Mouse (Mus musculus): ENCODE data around the gene Ctsl. TPM values are rescaled to one million over a fixed set of nuclear protein-coding genes. Genes with fewer than 3 reads are reported as not detected.

Gene Ctsl
- total and polyA plus RNA-seq, 3 experiments = 81.3 to 516 (median 215) TPM

- DNase-seq = peak; percentile 50
These were observed 3.0 kb upstream of the Ctsl start for GRCm38 (mm10) chr13:64373695-64374094.

- DNase-seq = no peak
These were observed 901 bp downstream of the Ctsl start for GRCm38 (mm10) chr13:64369805-64370172.

GRCm38 (mm10) chr13:64368596-64368995 lies 2.1 kb downstream of the Ctsl start:
- no peak for DNase-seq

GRCm38 (mm10) chr13:64367615-64368014 lies 3.1 kb downstream of the Ctsl start:
- DNase-seq = no peak

- DNase-seq = peak; percentile 52
These were observed 5.4 kb downstream of the Ctsl start for GRCm38 (mm10) chr13:64365326-64365725.

GRCm38 (mm10) chr13:64364258-64364657 lies 6.4 kb downstream of the Ctsl start:
- peak; percentile 29 for DNase-seq

- no peak for DNase-seq
These were observed 8.6 kb downstream of the Ctsl start for GRCm38 (mm10) chr13:64362139-64362538.

GRCm38 (mm10) chr13:64361020-64361419 lies 9.7 kb downstream of the Ctsl start:
- no peak for DNase-seq

- DNase-seq = no peak
These were observed 11.0 kb downstream of the Ctsl start for GRCm38 (mm10) chr13:64359702-64360101.

GRCm38 (mm10) chr13:64358476-64358875 lies 12.2 kb downstream of the Ctsl start:
- no peak for DNase-seq

- DNase-seq = no peak
These were observed 13.3 kb downstream of the Ctsl start for GRCm38 (mm10) chr13:64357389-64357788.

GRCm38 (mm10) chr13:64349474-64349873 lies 21.2 kb downstream of the Ctsl start:
- peak; percentile 61 for DNase-seq

- peak; percentile 50 for DNase-seq
These were observed 26.6 kb downstream of the Ctsl start for GRCm38 (mm10) chr13:64344082-64344501.

GRCm38 (mm10) chr13:64343598-64343997 lies 27.1 kb downstream of the Ctsl start:
- DNase-seq = peak; percentile 30

- no peak for DNase-seq
These were observed 35.1 kb downstream of the Ctsl start for GRCm38 (mm10) chr13:64335546-64336132.

- no peak for DNase-seq
These were observed 37.6 kb downstream of the Ctsl start for GRCm38 (mm10) chr13:64333102-64333501.

- DNase-seq = no peak
These were observed 38.4 kb downstream of the Ctsl start for GRCm38 (mm10) chr13:64332321-64332720.

- DNase-seq = no peak
These were observed 48.0 kb downstream of the Ctsl start for GRCm38 (mm10) chr13:64322561-64323281.

GRCm38 (mm10) chr13:64320334-64320733 lies 50.4 kb downstream of the Ctsl start:
- no peak for DNase-seq

- DNase-seq = no peak
These were observed 50.9 kb downstream of the Ctsl start for GRCm38 (mm10) chr13:64319782-64320181.

- peak; percentile 74 for DNase-seq
These were observed 52.3 kb downstream of the Ctsl start for GRCm38 (mm10) chr13:64318355-64318754.

GRCm38 (mm10) chr13:64315483-64316050 lies 55.1 kb downstream of the Ctsl start:
- peak; percentile 19 for DNase-seq

GRCm38 (mm10) chr13:64314041-64314440 lies 56.6 kb downstream of the Ctsl start:
- DNase-seq = no peak

- DNase-seq = no peak
These were observed 57.8 kb downstream of the Ctsl start for GRCm38 (mm10) chr13:64312916-64313289.
